Mouse (Mus musculus) lung, postnatal 0 days (tissue): Measurements from ENCODE around the gene Notum. TPM values are rescaled to one million over a fixed set of nuclear protein-coding genes. Genes with fewer than 3 reads are reported as not detected.

Experiments used
- ATAC-seq: fragments of 200-750 bp; cut with Nextera tagmentation; 2 replicates; pipeline ENCODE4 v1.8.0; 2017; ENCODE audit warnings: moderate library complexity
- DNase-seq: peaks from one replicate; pipeline ENCODE4 v3.0.0-alpha.2; 2016; ENCODE audit warnings: low spot score
- H3K27ac ChIP-seq: fragments of 300-500 bp; sonication (generic); 2 replicates; pipeline ENCODE4 v1.5.1; 2014; ENCODE audit warnings: antibody characterized with exemption, mild to moderate bottlenecking, low read length, mixed read lengths
- H3K27me3 ChIP-seq: fragments of 300-500 bp; sonication (generic); replicated peaks from 2 replicates; pipeline ENCODE4 v1.6.1; 2014; ENCODE audit warnings: low read length, mixed read lengths; ENCODE audit not compliant: insufficient read depth
- H3K36me3 ChIP-seq: fragments of 300-500 bp; sonication (generic); 2 replicates; pipeline ENCODE4 v1.6.1; 2014; ENCODE audit warnings: low read length, mixed read lengths; ENCODE audit not compliant: insufficient read depth
- H3K4me1 ChIP-seq: fragments of 300-500 bp; sonication (generic); 2 replicates; pipeline ENCODE4 v1.6.1; 2014; ENCODE audit warnings: antibody characterized with exemption, low read depth, low read length, mixed read lengths; ENCODE audit not compliant: insufficient read depth
- H3K4me2 ChIP-seq: fragments of 300-500 bp; sonication (generic); replicated peaks from 2 replicates; pipeline ENCODE4 v1.6.1; 2014; ENCODE audit warnings: low read depth, mild to moderate bottlenecking, low read length, moderate library complexity, mixed read lengths
- H3K4me3 ChIP-seq: fragments of 300-500 bp; sonication (generic); 2 replicates; pipeline ENCODE4 v1.5.1; 2014; ENCODE audit warnings: low read depth, low read length
- H3K9ac ChIP-seq: fragments of 300-500 bp; sonication (generic); replicated peaks from 2 replicates; pipeline ENCODE4 v1.6.1; 2014; ENCODE audit warnings: low read depth, mild to moderate bottlenecking
- H3K9me3 ChIP-seq: fragments of 300-500 bp; sonication (generic); 2 replicates; pipeline ENCODE4 v1.6.1; 2016; ENCODE audit warnings: low read length, mixed read lengths
- CTCF ChIP-seq: IDR thresholded peaks from 2 replicates; pipeline ENCODE4 v1.5.1; 2016; ENCODE audit warnings: antibody characterized with exemption, mild to moderate bottlenecking
- EP300 ChIP-seq: IDR thresholded peaks from 2 replicates; pipeline ENCODE4 v1.6.1; 2016; ENCODE audit warnings: antibody characterized with exemption, mild to moderate bottlenecking, control low read depth
- WGBS: fragments of 180-500 bp; shearing (Covaris S2); extraction: QIAGEN DNeasy Blood & Tissue Kit; methylation state at CpG from one replicate; pipeline ENCODE4 v1.1.7; 2014; 5-methylcytosine and 5-hydroxymethylcytosine counted together
- polyA plus RNA-seq: library from polyadenylated mRNA; unstranded; fragments of >200 nt; fragmentation: Nextera tagmentation; extraction: Ambion mirVana; gene quantifications from 2 replicates; pipeline ENCODE4 v1.2.1, GENCODE M21; 2015

Notum gene
- polyA plus RNA-seq, 1 experiment from 2014 or later: 8.5 TPM

GRCm38 (mm10) chr11:120672687-120673593 is 12.0 kb upstream of the Notum start, which contains the start of gene Aspscr1:
TSS of gene Aspscr1 (plus strand) at chr11:120672973.
- H3K36me3 ChIP-seq: no peaks in the 10 kb centered on the region
- DNase-seq: peak; percentile 98
- TF ChIP-seq EP300: 0 out of 2 replicates have a peak, but pooled peaks have one; percentile 21
- no peak; the same call in 1 of the 2 replicates for TF ChIP-seq CTCF
- no peaks in the 10 kb centered on the region for H3K9me3 ChIP-seq
- H3K27ac ChIP-seq: peak within 1 kb of the TSS; percentile 86
- peak within 1 kb of the TSS; percentile 79 for H3K4me3 ChIP-seq
- ATAC-seq: peak; percentile 98
- peak within 1 kb of the TSS; percentile 62 for H3K9ac ChIP-seq
- H3K4me1 ChIP-seq: peaks cover 6% of the 10 kb centered on the region
- under 1% methylated on average over 75 of the region's 83 CpGs for WGBS
- no peaks in the 10 kb centered on the region for H3K27me3 ChIP-seq
- H3K4me2 ChIP-seq: peak within 1 kb of the TSS; percentile 79

- no peaks in the 10 kb centered on the region for H3K36me3 ChIP-seq
- H3K4me3 ChIP-seq: no peak overlapping the region
- TF ChIP-seq EP300: no peak
- no peak for TF ChIP-seq CTCF
- DNase-seq: no peak
- H3K4me2 ChIP-seq: no peak overlapping the region
- H3K27me3 ChIP-seq: 0 out of 2 replicates have a peak, but pooled peaks cover 7% of the 10 kb centered on the region
- H3K4me1 ChIP-seq: no peaks in the 10 kb centered on the region
- H3K9ac ChIP-seq: no peak overlapping the region
- no peaks in the 10 kb centered on the region for H3K9me3 ChIP-seq
- peak; percentile 32; the same call in 1 of the 2 replicates for ATAC-seq
- H3K27ac ChIP-seq: no peak overlapping the region
- WGBS: 6% methylated on average over 3 of the region's 3 CpGs
Measured at GRCm38 (mm10) chr11:120666617-120667016, 5.6 kb upstream of the Notum start.

- DNase-seq: peak; percentile 79
- Histone ChIP-seq H3K4me3 (no peak overlapping the region), H3K9ac (no peak overlapping the region), H3K4me1 (peaks cover 4% of the 10 kb centered on the region), H3K36me3 (no peaks in the 10 kb centered on the region), H3K27ac (0 out of 2 replicates have a peak overlapping the region, but pooled peaks have one; percentile 26), H3K4me2 (no peak overlapping the region), H3K27me3 (peaks cover 17% of the 10 kb centered on the region; the same call in 1 of the 2 replicates), H3K9me3 (no peaks in the 10 kb centered on the region)
- TF ChIP-seq CTCF: no peak; the same call in 1 of the 2 replicates
- TF ChIP-seq EP300: no peak
- WGBS: 60% methylated on average over 3 of the region's 3 CpGs
- peak; percentile 83 for ATAC-seq
Measured at GRCm38 (mm10) chr11:120665406-120665805, 4.4 kb upstream of the Notum start.

- Histone ChIP-seq H3K27me3 (peaks cover 34% of the 10 kb centered on the region), H3K36me3 (no peaks in the 10 kb centered on the region), H3K4me3 (no peak overlapping the region), H3K27ac (no peak overlapping the region), H3K9ac (no peak overlapping the region), H3K9me3 (no peaks in the 10 kb centered on the region), H3K4me2 (no peak overlapping the region), H3K4me1 (peaks cover 7% of the 10 kb centered on the region)
- 85% methylated on average over 5 of the region's 5 CpGs for WGBS
- no peak for ATAC-seq
- no peak for TF ChIP-seq CTCF
- TF ChIP-seq EP300: no peak
- no peak for DNase-seq
Measured at GRCm38 (mm10) chr11:120663714-120664113, 2.7 kb upstream of the Notum start.

- TF ChIP-seq EP300: no peak
- Histone ChIP-seq H3K9ac (no peak overlapping the region), H3K4me2 (no peak overlapping the region), H3K4me3 (no peak overlapping the region), H3K36me3 (no peaks in the 10 kb centered on the region), H3K27ac (no peak overlapping the region), H3K4me1 (peaks cover 7% of the 10 kb centered on the region), H3K9me3 (no peaks in the 10 kb centered on the region), H3K27me3 (peaks cover 41% of the 10 kb centered on the region)
- DNase-seq (no peak), ATAC-seq (no peak)
- WGBS: 41% methylated on average over 6 of the region's 6 CpGs
Measured at GRCm38 (mm10) chr11:120662759-120663158, 1.8 kb upstream of the Notum start.

GRCm38 (mm10) chr11:120660301-120661075 is 487 bp downstream of the Notum start:
- H3K9ac ChIP-seq: no peak overlapping the region
- peak; percentile 41 for TF ChIP-seq CTCF
- no peak for TF ChIP-seq EP300
- H3K36me3 ChIP-seq: no peaks in the 10 kb centered on the region
- H3K4me2 ChIP-seq: peak overlapping the region; percentile 79
- under 1% methylated on average over 56 of the region's 95 CpGs for WGBS
- peaks cover 41% of the 10 kb centered on the region for H3K27me3 ChIP-seq
- no peaks in the 10 kb centered on the region for H3K9me3 ChIP-seq
- DNase-seq (peak; percentile 75), ATAC-seq (peak; percentile 72)
- H3K4me1 ChIP-seq: peaks cover 7% of the 10 kb centered on the region
- H3K27ac ChIP-seq: no peak overlapping the region
- peak overlapping the region; percentile 45 for H3K4me3 ChIP-seq
